Mouse (Mus musculus) limb, embryonic 15.5 days (tissue): Measurements from ENCODE around the gene Tmem238. TPM values are rescaled to one million over a fixed set of nuclear protein-coding genes. Genes with fewer than 3 reads are reported as not detected.

Source experiments
- ATAC-seq: fragments of 200-750 bp; cut with Nextera tagmentation; 2 replicates; pipeline ENCODE4 v1.8.0; 2017; ENCODE audit warnings: low read depth, moderate TSS enrichment; ENCODE audit not compliant: insufficient number of reproducible peaks, low FRiP score, low TSS enrichment
- H3K27ac ChIP-seq: fragments of 300-500 bp; sonication (generic); 2 replicates; pipeline ENCODE4 v1.5.1; 2015; ENCODE audit warnings: moderate library complexity, mild to moderate bottlenecking, inconsistent platforms
- H3K27me3 ChIP-seq: fragments of 300-500 bp; sonication (generic); 2 replicates; pipeline ENCODE4 v1.6.1; 2015; ENCODE audit warnings: inconsistent platforms
- H3K36me3 ChIP-seq: fragments of 300-500 bp; sonication (generic); 2 replicates; pipeline ENCODE4 v1.6.1; 2015; ENCODE audit warnings: inconsistent platforms
- H3K4me1 ChIP-seq: fragments of 300-500 bp; sonication (generic); 2 replicates; pipeline ENCODE4 v1.6.1; 2015; ENCODE audit warnings: inconsistent platforms
- H3K4me2 ChIP-seq: fragments of 300-500 bp; sonication (generic); 2 replicates; pipeline ENCODE4 v1.6.1; 2015; ENCODE audit warnings: mild to moderate bottlenecking, inconsistent platforms
- H3K4me3 ChIP-seq: fragments of 300-500 bp; sonication (generic); 2 replicates; pipeline ENCODE4 v1.5.1; 2015; ENCODE audit warnings: mild to moderate bottlenecking, inconsistent platforms
- H3K9ac ChIP-seq: fragments of 300-500 bp; sonication (generic); 2 replicates; pipeline ENCODE4 v1.6.1; 2015; ENCODE audit warnings: inconsistent platforms
- H3K9me3 ChIP-seq: fragments of 300-500 bp; sonication (generic); 2 replicates; pipeline ENCODE4 v1.6.1; 2016; ENCODE audit warnings: inconsistent platforms
- WGBS: fragments of 180-500 bp; shearing (Covaris S2); methylation state at CpG from one replicate; pipeline ENCODE4 v1.1.7; 2015; 5-methylcytosine and 5-hydroxymethylcytosine counted together
- polyA plus RNA-seq: library from polyadenylated mRNA; unstranded; fragments of >200 nt; fragmentation: Nextera tagmentation; extraction: Ambion mirVana; gene quantifications from 2 replicates; pipeline ENCODE4 v1.2.1, GENCODE M21; 2015

The Tmem238 gene
- polyA plus RNA-seq, 1 experiment from 2014 or later: 15.7 TPM

DNA sequence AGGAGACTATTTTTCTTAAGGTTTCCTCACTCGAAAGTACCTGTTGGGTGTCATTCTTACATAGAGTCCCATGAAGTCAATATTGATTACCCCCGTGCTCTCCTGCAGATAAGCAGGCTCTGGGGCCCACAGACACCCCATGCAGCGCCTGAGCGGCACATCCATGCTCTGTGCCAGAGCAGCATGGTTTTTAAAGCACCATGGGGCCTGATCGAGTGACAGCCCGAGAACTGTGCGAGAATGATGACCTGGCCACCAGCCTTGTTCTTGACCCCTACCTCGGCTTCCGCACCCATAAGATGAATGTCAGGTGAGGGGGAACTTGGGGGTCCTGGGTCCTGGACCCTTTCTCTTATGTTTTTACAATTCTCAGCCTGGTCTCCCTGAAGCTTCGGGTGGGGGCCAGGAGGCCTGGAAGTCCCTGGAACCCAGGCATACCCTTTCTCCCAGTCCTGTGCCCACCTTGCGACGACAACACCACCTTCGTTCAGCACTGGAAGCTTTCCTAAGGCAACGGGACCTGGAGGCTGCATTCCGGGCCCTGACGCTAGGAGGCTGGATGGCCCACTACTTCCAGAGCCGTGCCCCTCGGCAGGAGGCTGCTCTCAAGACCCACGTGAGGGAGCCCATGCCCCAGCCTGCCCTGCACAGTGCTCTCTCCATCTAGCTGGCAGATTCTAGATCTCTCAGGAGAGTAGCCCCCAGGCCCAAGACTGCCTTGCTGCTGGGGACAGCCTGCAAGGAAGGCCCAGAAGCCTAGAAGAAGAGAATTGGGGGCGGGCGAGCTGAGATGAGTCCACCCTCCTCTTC lies 47.6 kb downstream of the Tmem238 start:
- H3K27me3 ChIP-seq: no peaks in the 10 kb centered on the region
- H3K4me2 ChIP-seq: peak overlapping the region; percentile 76; the same call in 1 of the 2 replicates
- H3K4me1 ChIP-seq: peaks cover 28% of the 10 kb centered on the region
- peak overlapping the region; percentile 88; the same call in 1 of the 2 replicates for H3K9ac ChIP-seq
- H3K36me3 ChIP-seq: peaks cover 41% of the 10 kb centered on the region
- H3K4me3 ChIP-seq: peak overlapping the region; percentile 76; the same call in 1 of the 2 replicates
- no peak for ATAC-seq
- WGBS: 80% methylated on average over 21 of the region's 21 CpGs
- H3K9me3 ChIP-seq: no peaks in the 10 kb centered on the region
- H3K27ac ChIP-seq: no peak overlapping the region; the same call in 1 of the 2 replicates

DNA sequence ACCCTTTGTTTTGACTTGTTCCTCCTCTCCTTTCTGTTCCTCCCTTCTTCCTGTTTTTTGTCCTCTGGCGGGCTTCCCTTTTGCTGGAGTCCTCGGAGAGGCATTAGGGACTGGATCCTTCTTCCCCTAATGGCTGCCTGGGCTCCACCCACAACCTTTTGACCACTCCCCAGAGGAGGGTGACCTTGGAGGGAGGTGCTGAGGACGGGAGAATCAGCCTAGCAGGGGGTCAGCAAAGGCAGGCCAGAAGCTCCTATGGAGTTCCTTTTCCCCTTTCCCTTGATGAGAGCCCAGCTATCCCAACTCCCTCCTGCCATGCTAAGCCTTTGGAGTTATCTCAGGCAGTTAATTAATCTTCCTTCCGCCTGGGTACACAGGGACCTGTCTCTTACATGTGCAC lies 48.3 kb downstream of the Tmem238 start:
- H3K4me3 ChIP-seq: peak overlapping the region; percentile 76
- H3K4me1 ChIP-seq: peaks cover 28% of the 10 kb centered on the region
- 8% methylated on average over 4 of the region's 4 CpGs for WGBS
- peak overlapping the region; percentile 93 for H3K27ac ChIP-seq
- no peak for ATAC-seq
- H3K9me3 ChIP-seq: no peaks in the 10 kb centered on the region
- no peaks in the 10 kb centered on the region for H3K27me3 ChIP-seq
- H3K9ac ChIP-seq: peak overlapping the region; percentile 88
- H3K36me3 ChIP-seq: peaks cover 33% of the 10 kb centered on the region
- peak overlapping the region; percentile 76 for H3K4me2 ChIP-seq

DNA sequence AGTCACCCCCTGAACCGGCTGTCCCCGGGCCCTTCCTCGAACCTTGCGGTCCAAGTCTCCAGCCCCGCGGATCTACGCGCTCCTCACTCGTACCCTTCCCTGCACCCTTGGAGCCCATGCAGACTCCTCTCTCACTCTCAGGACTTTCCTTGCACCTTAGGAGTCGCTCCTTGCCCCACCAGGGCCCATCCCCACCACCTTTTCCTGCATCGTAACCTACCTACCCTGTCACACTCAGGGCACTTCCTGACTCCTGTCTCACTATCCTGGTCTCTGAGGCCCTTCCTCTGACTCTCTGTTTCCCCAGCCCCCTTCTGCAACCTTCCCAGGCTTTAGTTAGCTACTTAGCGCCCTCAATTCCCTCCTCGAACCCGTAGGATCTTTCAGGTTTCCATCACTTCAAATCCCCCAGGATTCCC lies 49.1 kb downstream of the Tmem238 start:
- Histone ChIP-seq H3K27me3 (no peaks in the 10 kb centered on the region), H3K27ac (peak overlapping the region; percentile 93), H3K9me3 (no peaks in the 10 kb centered on the region), H3K4me2 (peak overlapping the region; percentile 76), H3K4me3 (peak overlapping the region; percentile 76), H3K36me3 (peaks cover 25% of the 10 kb centered on the region), H3K4me1 (peaks cover 28% of the 10 kb centered on the region), H3K9ac (peak overlapping the region; percentile 88)
- no peak; the same call in 1 of the 2 replicates for ATAC-seq
- under 1% methylated on average over 14 of the region's 14 CpGs for WGBS

DNA sequence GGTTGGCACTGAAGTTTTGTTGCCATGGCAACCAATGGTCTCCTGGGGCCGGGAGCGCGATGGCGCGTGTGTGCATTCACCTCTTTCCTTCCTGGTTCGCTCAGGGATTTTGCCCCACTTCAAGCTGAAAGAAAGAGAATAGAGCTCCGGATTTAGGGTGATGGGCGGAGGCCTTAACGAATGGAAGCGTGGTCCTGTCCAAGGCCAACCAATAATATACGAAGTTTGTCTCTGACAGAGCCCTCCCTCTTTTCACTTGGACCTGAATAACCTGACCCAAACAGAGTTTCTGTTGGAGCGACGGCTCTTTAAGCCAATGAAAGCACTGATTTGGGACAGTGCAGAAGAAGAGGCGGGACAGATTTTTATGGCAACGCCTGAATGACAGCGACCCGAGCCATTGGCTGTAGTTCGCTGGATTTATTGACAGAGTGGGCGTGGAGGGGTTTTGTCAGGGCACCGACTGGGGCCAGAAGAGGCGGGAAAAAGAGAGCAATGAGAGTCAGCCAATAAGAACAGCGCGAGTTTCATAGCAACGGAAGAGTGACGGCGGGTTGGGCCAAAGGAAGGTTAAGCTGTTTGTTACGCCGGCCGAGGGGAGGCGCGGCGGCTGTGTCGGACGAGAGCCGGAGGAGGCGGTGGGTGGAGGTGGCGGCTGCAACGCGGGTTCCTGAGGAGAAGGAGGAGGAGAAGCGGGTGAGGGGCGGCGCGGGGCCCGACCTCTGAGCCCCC lies 49.7 kb downstream of the Tmem238 start, which contains the start of gene Kmt5c:
Gene Kmt5c, plus strand, starts transcription at position 572 of the 732 bp plus-strand sequence.
- ATAC-seq: peak; percentile 99
- under 1% methylated on average over 40 of the region's 44 CpGs for WGBS
- H3K4me2 ChIP-seq: peak within 1 kb of the TSS; percentile 76

DNA sequence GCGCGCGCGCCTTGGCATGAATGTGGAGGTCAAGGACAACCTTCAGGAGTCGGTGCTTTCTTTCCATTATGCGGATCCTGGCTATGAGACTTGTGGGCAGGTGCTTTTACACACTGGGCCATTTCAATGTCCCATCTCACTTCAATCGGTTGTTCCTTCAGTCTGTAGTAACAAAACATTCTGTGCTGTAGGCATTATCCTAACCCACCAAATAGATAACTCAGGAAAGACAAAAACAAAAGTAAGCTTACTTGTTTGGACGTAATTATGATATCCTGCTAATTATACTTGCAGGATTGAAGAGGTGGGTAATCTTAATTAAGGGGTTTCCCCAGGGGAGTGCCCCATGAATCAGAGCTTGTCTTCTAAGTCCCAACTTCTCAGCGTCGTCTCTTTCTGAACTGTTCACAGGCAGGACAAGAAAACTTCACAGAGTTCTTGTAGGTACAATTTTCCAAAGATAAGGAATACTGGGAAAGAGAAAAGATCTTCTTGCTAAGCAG lies 50.4 kb downstream of the Tmem238 start:
- no peaks in the 10 kb centered on the region for H3K27me3 ChIP-seq
- H3K4me1 ChIP-seq: peaks cover 28% of the 10 kb centered on the region
- H3K4me3 ChIP-seq: peak overlapping the region; percentile 40
- no peak overlapping the region for H3K9ac ChIP-seq
- 51% methylated on average over 10 of the region's 10 CpGs for WGBS
- no peak for ATAC-seq
- no peaks in the 10 kb centered on the region for H3K9me3 ChIP-seq
- peak overlapping the region; percentile 55 for H3K4me2 ChIP-seq
- H3K36me3 ChIP-seq: peaks cover 20% of the 10 kb centered on the region
- H3K27ac ChIP-seq: peak overlapping the region; percentile 87

More for the DNA sequence above, 49.7 kb downstream of the Tmem238 start, which contains the start of gene Kmt5c:
- no peaks in the 10 kb centered on the region for H3K27me3 ChIP-seq
- peak within 1 kb of the TSS; percentile 88 for H3K9ac ChIP-seq
- peak within 1 kb of the TSS; percentile 93 for H3K27ac ChIP-seq
- peaks cover 28% of the 10 kb centered on the region for H3K4me1 ChIP-seq
- H3K9me3 ChIP-seq: no peaks in the 10 kb centered on the region
- H3K36me3 ChIP-seq: peaks cover 25% of the 10 kb centered on the region
- H3K4me3 ChIP-seq: peak within 1 kb of the TSS; percentile 76

Other genes with a start within 250 kb of the Tmem238 start
- 3.8 and 4.7 TPM in 2 replicates for gene Syt5, start 242.1 kb downstream of the Tmem238 start, polyA plus RNA-seq
- gene Ptprh, start 185.6 kb downstream of the Tmem238 start, polyA plus RNA-seq: not detected in 2 replicates
- 0.52 and 0.99 TPM in 2 replicates for gene Tmem86b, start 158.2 kb downstream of the Tmem238 start, polyA plus RNA-seq
- 6.4 and 7.0 TPM in 2 replicates for gene Ppp6r1, start 130.6 kb downstream of the Tmem238 start, polyA plus RNA-seq
- gene Hspbp1, start 104.6 kb downstream of the Tmem238 start, polyA plus RNA-seq: 81.3 and 85.8 TPM in 2 replicates
- 1.00 and 1.2 TPM in 2 replicates for gene Brsk1, start 99.1 kb downstream of the Tmem238 start, polyA plus RNA-seq
- gene Tmem150b, start 64.4 kb downstream of the Tmem238 start, polyA plus RNA-seq: 0.22 and 0.29 TPM in 2 replicates
- 46.2 and 50.0 TPM in 2 replicates for gene Kmt5c, start 49.5 kb downstream of the Tmem238 start, polyA plus RNA-seq
- gene Cox6b2, start 36.6 kb downstream of the Tmem238 start, polyA plus RNA-seq: 44.4 and 51.0 TPM in 2 replicates
- gene Fam71e2, start 18.4 kb downstream of the Tmem238 start, polyA plus RNA-seq: not detected in 2 replicates
- 0.49 and 0.63 TPM in 2 replicates for gene Il11, start 6.8 kb downstream of the Tmem238 start, polyA plus RNA-seq
- gene Tmem190, start 6.7 kb downstream of the Tmem238 start, polyA plus RNA-seq: 0.38 and 0.68 TPM in 2 replicates
- gene Rpl28, start 3.2 kb upstream of the Tmem238 start, polyA plus RNA-seq: 298 and 362 TPM in 2 replicates
- gene Ube2s, start 22.9 kb upstream of the Tmem238 start, polyA plus RNA-seq: 270 and 282 TPM in 2 replicates
- gene Shisa7, start 55.0 kb upstream of the Tmem238 start, polyA plus RNA-seq: 0.32 and 0.46 TPM in 2 replicates
- gene Isoc2b, start 80.6 kb upstream of the Tmem238 start, polyA plus RNA-seq: 12.7 and 12.9 TPM in 2 replicates
- 0.86 and 1.0 TPM in 2 replicates for gene Isoc2a, start 87.5 kb upstream of the Tmem238 start, polyA plus RNA-seq
- 0.17 TPM in 1 of 2 replicates, not detected in the other for gene Gm36210, start 116.9 kb upstream of the Tmem238 start, polyA plus RNA-seq
- gene Zfp628, start 125.6 kb upstream of the Tmem238 start, polyA plus RNA-seq: 3.4 TPM in 2 replicates
- gene Nat14, start 132.4 kb upstream of the Tmem238 start, polyA plus RNA-seq: 2.5 and 3.7 TPM in 2 replicates
- gene Ssc5d, start 136.1 kb upstream of the Tmem238 start, polyA plus RNA-seq: 15.6 and 21.9 TPM in 2 replicates
- gene Sbk2, start 174.8 kb upstream of the Tmem238 start, polyA plus RNA-seq: 0.73 and 0.74 TPM in 2 replicates
- not detected in 2 replicates for gene Sbk3, start 181.5 kb upstream of the Tmem238 start, polyA plus RNA-seq
- gene Zfp579, start 206.5 kb upstream of the Tmem238 start, polyA plus RNA-seq: 25.4 and 29.1 TPM in 2 replicates
- gene Zfp524, start 224.8 kb upstream of the Tmem238 start, polyA plus RNA-seq: 14.5 and 15.0 TPM in 2 replicates
- 37.7 and 38.6 TPM in 2 replicates for gene Fiz1, start 225.0 kb upstream of the Tmem238 start, polyA plus RNA-seq
- gene Gm44973, start 225.8 kb upstream of the Tmem238 start, polyA plus RNA-seq: 1.7 TPM in 1 of 2 replicates, not detected in the other
- 4.9 and 6.3 TPM in 2 replicates for gene Zfp865, start 230.7 kb upstream of the Tmem238 start, polyA plus RNA-seq
- 31.0 and 37.3 TPM in 2 replicates for gene Ccdc106, start 230.9 kb upstream of the Tmem238 start, polyA plus RNA-seq
- gene 4632433K11Rik, start 244.5 kb upstream of the Tmem238 start, polyA plus RNA-seq: not detected in 2 replicates
- 5.9 and 7.1 TPM in 2 replicates for gene Zfp784, start 248.8 kb upstream of the Tmem238 start, polyA plus RNA-seq